Mouse (Mus musculus) CH12.LX (cell line): ENCODE data around the gene Prkcd. TPM values are rescaled to one million over a fixed set of nuclear protein-coding genes. Genes with fewer than 3 reads are reported as not detected.
"Not testable (repeated sequence)": the region's sequence is repeated elsewhere in the genome, so short reads cannot be mapped to it uniquely, and the experiment has no call there.

ENCODE experiments used
- DNase-seq: peaks from one replicate; pipeline ENCODE4 v3.0.0-alpha.2; 2013; ENCODE audit errors: extremely low read depth
- H3K27ac ChIP-seq: 2 replicates; pipeline ENCODE4 v1.5.1; 2012; ENCODE audit warnings: low read depth, mild to moderate bottlenecking, control low read depth, moderate library complexity; ENCODE audit not compliant: insufficient read depth
- H3K27me3 ChIP-seq: replicated peaks from 2 replicates; pipeline ENCODE3; 2012; ENCODE audit warnings: inconsistent platforms
- H3K36me3 ChIP-seq, 2 experiments: replicated peaks in 1 of 2; 2 replicates each; pipeline versions ENCODE3 to v1.6.1; 2012; ENCODE audit warnings: inconsistent platforms in 1 of 2, low read length in 1 of 2, mild to moderate bottlenecking in 1 of 2, mixed read lengths in 1 of 2, moderate library complexity in 1 of 2; ENCODE audit not compliant: control insufficient read depth in 1 of 2, insufficient read depth in 1 of 2
- H3K4me1 ChIP-seq, 2 experiments: 2 replicates each; pipeline ENCODE4 v1.6.1; 2012; ENCODE audit warnings: inconsistent platforms in 1 of 2, moderate library complexity in 1 of 2; ENCODE audit not compliant: insufficient read depth in 2 of 2, control insufficient read depth in 1 of 2
- H3K4me2 ChIP-seq: 2 replicates; pipeline ENCODE4 v1.6.1; 2012; ENCODE audit warnings: low read depth, mild to moderate bottlenecking, control low read depth; ENCODE audit not compliant: poor library complexity, insufficient read depth, severe bottlenecking
- H3K4me3 ChIP-seq, 3 experiments: fragments of 150-350 bp in 1 of 3; sonication (generic) in 1 of 3; replicated peaks in 1 of 3; 2 replicates each; pipeline versions ENCODE3 to v1.5.1; 2011 to 2012; ENCODE audit warnings: low read depth in 2 of 3, low read length in 2 of 3, mild to moderate bottlenecking in 2 of 3, moderate library complexity in 2 of 3, control low read depth in 1 of 3, improper control_type of control experiment in 1 of 3, inconsistent platforms in 1 of 3, mixed read lengths in 1 of 3; ENCODE audit not compliant: poor library complexity in 1 of 3
- H3K79me2 ChIP-seq: replicated peaks from 2 replicates; pipeline ENCODE4 v1.6.1; 2012; ENCODE audit warnings: mild to moderate bottlenecking, moderate library complexity; ENCODE audit not compliant: control insufficient read depth, poor library complexity, insufficient read depth, severe bottlenecking; ENCODE audit errors: extremely low read depth
- H3K9ac ChIP-seq: 2 replicates; pipeline ENCODE4 v1.6.1; 2012; ENCODE audit warnings: low read depth, mild to moderate bottlenecking, control low read depth, moderate library complexity; ENCODE audit not compliant: insufficient read depth
- H3K9me3 ChIP-seq: replicated peaks from 2 replicates; pipeline ENCODE3; 2012; ENCODE audit warnings: low read length, inconsistent platforms, mixed read lengths
- BHLHE40 ChIP-seq: IDR thresholded peaks from 2 replicates; pipeline ENCODE4 v1.6.1; 2011; ENCODE audit warnings: mild to moderate bottlenecking, low read depth, low read length, improper control_type of control experiment
- CHD2 ChIP-seq: IDR thresholded peaks from 2 replicates; pipeline ENCODE4 v1.6.1; 2011; ENCODE audit warnings: low read length, improper control_type of control experiment
- CTCF ChIP-seq, 2 experiments: IDR thresholded peaks in 1 of 2; conservative IDR thresholded peaks in 1 of 2; 2 replicates each; pipeline ENCODE4 v1.5.1; 2011 to 2012; ENCODE audit warnings: low read depth in 2 of 2, low read length in 2 of 2, improper control_type of control experiment in 1 of 2, inconsistent platforms in 1 of 2, mild to moderate bottlenecking in 1 of 2, moderate library complexity in 1 of 2
- E2F4 ChIP-seq: IDR thresholded peaks from 2 replicates; pipeline ENCODE4 v1.6.1; 2011; ENCODE audit warnings: low read depth, low read length, improper control_type of control experiment; ENCODE audit not compliant: insufficient replicate concordance
- EP300 ChIP-seq: IDR thresholded peaks from 2 replicates; pipeline ENCODE4 v1.6.1; 2011; ENCODE audit warnings: low read length, improper control_type of control experiment
- HCFC1 ChIP-seq: IDR thresholded peaks from 2 replicates; pipeline ENCODE4 v1.6.1; 2012; ENCODE audit warnings: low read depth, mild to moderate bottlenecking, inconsistent platforms, low read length, improper control_type of control experiment
- JUN ChIP-seq: IDR thresholded peaks from 2 replicates; pipeline ENCODE4 v1.6.1; 2011; ENCODE audit warnings: low read depth, mild to moderate bottlenecking, low read length, improper control_type of control experiment, moderate library complexity; ENCODE audit not compliant: insufficient read depth
- KAT2A ChIP-seq: IDR thresholded peaks from 2 replicates; pipeline ENCODE4 v1.6.1; 2012; ENCODE audit warnings: low read length, improper control_type of control experiment, inconsistent platforms; ENCODE audit not compliant: insufficient replicate concordance
- MEF2A ChIP-seq: IDR thresholded peaks from 2 replicates; pipeline ENCODE4 v1.6.1; 2014; ENCODE audit warnings: low read depth, mild to moderate bottlenecking, inconsistent platforms, low read length, improper control_type of control experiment, borderline replicate concordance
- MXI1 ChIP-seq: IDR thresholded peaks from 2 replicates; pipeline ENCODE4 v1.6.1; 2011; ENCODE audit warnings: mild to moderate bottlenecking, low read depth, low read length, improper control_type of control experiment
- MYC ChIP-seq: IDR thresholded peaks from 2 replicates; pipeline ENCODE4 v1.6.1; 2011; ENCODE audit warnings: low read depth, mild to moderate bottlenecking, improper control_type of control experiment, low read length
- NELFE ChIP-seq: IDR thresholded peaks from 2 replicates; pipeline ENCODE4 v1.6.1; 2011; ENCODE audit warnings: low read depth, low read length, improper control_type of control experiment
- NRF1 ChIP-seq: IDR thresholded peaks from 2 replicates; pipeline ENCODE4 v1.6.1; 2014; ENCODE audit warnings: low read depth, mild to moderate bottlenecking, inconsistent platforms, low read length, improper control_type of control experiment, moderate library complexity
- POLR2A ChIP-seq: IDR thresholded peaks from 2 replicates; pipeline ENCODE4 v1.6.1; 2011; ENCODE audit warnings: low read depth, mild to moderate bottlenecking, improper control_type of control experiment, low read length
- POLR2AphosphoS2 ChIP-seq: IDR thresholded peaks from 2 replicates; pipeline ENCODE4 v1.6.1; 2011; ENCODE audit warnings: low read depth, low read length, improper control_type of control experiment
- RAD21 ChIP-seq: IDR thresholded peaks from 2 replicates; pipeline ENCODE4 v1.6.1; 2011; ENCODE audit warnings: low read depth, mild to moderate bottlenecking, low read length, improper control_type of control experiment, moderate library complexity
- SIN3A ChIP-seq: IDR thresholded peaks from 2 replicates; pipeline ENCODE4 v1.6.1; 2012; ENCODE audit warnings: low read length, improper control_type of control experiment, inconsistent platforms
- TBP ChIP-seq: conservative IDR thresholded peaks from 2 replicates; pipeline ENCODE4 v1.6.1; 2011; ENCODE audit warnings: low read depth, low read length, improper control_type of control experiment
- UBTF ChIP-seq: IDR thresholded peaks from 2 replicates; pipeline ENCODE4 v1.6.1; 2012; ENCODE audit warnings: low read depth, mild to moderate bottlenecking, inconsistent platforms, low read length, improper control_type of control experiment, moderate library complexity
- USF1 ChIP-seq: IDR thresholded peaks from 2 replicates; pipeline ENCODE4 v1.6.1; 2014; ENCODE audit warnings: low read depth, mild to moderate bottlenecking, inconsistent platforms, low read length, improper control_type of control experiment
- USF2 ChIP-seq: conservative IDR thresholded peaks from 2 replicates; pipeline ENCODE4 v1.6.1; 2011; ENCODE audit warnings: low read depth, low read length, improper control_type of control experiment
- ZC3H11A ChIP-seq: IDR thresholded peaks from 2 replicates; pipeline ENCODE4 v1.6.1; 2012; ENCODE audit warnings: low read depth, mild to moderate bottlenecking, inconsistent platforms, low read length, improper control_type of control experiment
- ZNF384 ChIP-seq: IDR thresholded peaks from 2 replicates; pipeline ENCODE4 v1.6.1; 2012; ENCODE audit warnings: low read depth, low read length, improper control_type of control experiment, inconsistent platforms
- dilution Hi-C: fragments of 300-500 bp; cut with MboI; formaldehyde crosslinking; loops from 2 replicates; pipeline ENCODE4 v1.14.3; 2020; ENCODE audit warnings: low sequenced_read_pairs; ENCODE audit not compliant: extremely low pct_unique_long_range_greater_than_20kb, extremely low pct_ligation_motif_present
- in situ Hi-C: fragments of 300-500 bp; cut with MboI; formaldehyde crosslinking; loops from 3 replicates; pipeline ENCODE4 v1.14.3; 2019; ENCODE audit warnings: low sequenced_read_pairs, low pct_ligation_motif_present, low pct_unique_long_range_greater_than_20kb, mixed read lengths
- polyA plus RNA-seq: library from polyadenylated mRNA; unstranded; fragments of >175 nt; gene quantifications from 2 replicates; pipeline ENCODE4 v1.2.1, GENCODE M21; 2012; ENCODE audit warnings: low read depth; ENCODE audit not compliant: insufficient read length
- total RNA-seq, 2 experiments: library from RNA; depleted of rRNA; stranded (reverse); fragments of 300-350 nt in 1 of 2; fragments of >200 nt in 1 of 2; gene quantifications; 2 replicates each; pipeline ENCODE4 v1.2.3; 2012 to 2014

The Prkcd gene
- total and polyA plus RNA-seq, 3 experiments = 109 to 186 (median 122) TPM

- TF ChIP-seq NELFE (no peak), POLR2A (no peak), UBTF (no peak), HCFC1 (no peak; the same call in 1 of the 2 replicates), POLR2AphosphoS2 (no peak)
Measured at GRCm38 (mm10) chr14:30579180-30579579, 46.8 kb downstream of the Prkcd start (continued).

GRCm38 (mm10) chr14:30577303-30578062 is 48.5 kb downstream of the Prkcd start:
- H3K27me3 ChIP-seq, dilution Hi-C loops, H3K4me2 ChIP-seq, H3K27ac ChIP-seq, H3K9me3 ChIP-seq, DNase-seq, H3K79me2 ChIP-seq, H3K4me3 ChIP-seq, H3K9ac ChIP-seq, in situ Hi-C loops: not testable (repeated sequence)
- Histone ChIP-seq H3K36me3 (peaks cover 25 to 47% of the 10 kb centered on the region in 2 experiments), H3K4me1 (peaks cover 3 to 29% of the 10 kb centered on the region in 2 experiments)

- Histone ChIP-seq H3K9me3 (no peaks in the 10 kb centered on the region), H3K36me3 (peaks cover 36 to 59% of the 10 kb centered on the region in 2 experiments), H3K4me3 (no peak overlapping the region), H3K9ac (no peak overlapping the region), H3K79me2 (no peaks in the 10 kb centered on the region), H3K4me1 (peaks cover 3 to 27% of the 10 kb centered on the region in 2 experiments), H3K27ac (no peak overlapping the region), H3K4me2 (no peak overlapping the region), H3K27me3 (no peaks in the 10 kb centered on the region)
- no peak for TF ChIP-seq BHLHE40
- TF ChIP-seq NELFE = no peak
- no peak for TF ChIP-seq HCFC1
- TF ChIP-seq KAT2A = no peak
- no peak for TF ChIP-seq E2F4
- no peak for TF ChIP-seq CHD2
- no peak for TF ChIP-seq JUN
- in situ Hi-C loops (no loop called here), dilution Hi-C loops (no loop called here)
- no peak for DNase-seq
Measured at GRCm38 (mm10) chr14:30576260-30576659, 49.8 kb downstream of the Prkcd start.

GRCm38 (mm10) chr14:30575791-30576190 is 50.2 kb downstream of the Prkcd start:
- Histone ChIP-seq H3K27me3 (no peaks in the 10 kb centered on the region), H3K27ac (no peak overlapping the region), H3K36me3 (peaks cover 41 to 64% of the 10 kb centered on the region in 2 experiments), H3K4me1 (peaks cover 3 to 22% of the 10 kb centered on the region in 2 experiments), H3K4me3 (no peak overlapping the region), H3K9ac (no peak overlapping the region), H3K9me3 (no peaks in the 10 kb centered on the region), H3K79me2 (no peaks in the 10 kb centered on the region), H3K4me2 (no peak overlapping the region)
- in situ Hi-C loops (no loop called here), dilution Hi-C loops (no loop called here)
- DNase-seq = no peak
- TF ChIP-seq BHLHE40 (no peak), CTCF (conservative IDR thresholded peaks at IDR 0.05 in 1 of 2, IDR thresholded peaks at IDR 0.05 in 1 of 2; ENCODE audit: low read depth in 2 of 2, low read length in 2 of 2) (no peak), EP300 (no peak), USF1 (no peak), MXI1 (no peak), JUN (no peak), UBTF (no peak), POLR2A (no peak), TBP (no peak), SIN3A (no peak), NRF1 (no peak), USF2 (no peak), MYC (no peak), ZC3H11A (no peak), RAD21 (no peak), MEF2A (no peak), ZNF384 (no peak), POLR2AphosphoS2 (no peak)
